Mouse (Mus musculus) mouse embryonic stem cell (cell line): Measurements from ENCODE around the gene Ugt1a5.

Experiments used
- in situ Hi-C, 2 experiments: fragments of 300-500 bp; cut with MboI; formaldehyde crosslinking; loops; 1 replicate in 1 of 2; 3 replicates in 1 of 2; pipeline ENCODE4 v1.14.3; 2019 to 2020; ENCODE audit warnings: low sequenced_read_pairs in 2 of 2, low pct_unique_long_range_greater_than_20kb in 1 of 2, mixed read lengths in 1 of 2; ENCODE audit not compliant: unreplicated experiment in 1 of 2

Ugt1a5 gene

DNA sequence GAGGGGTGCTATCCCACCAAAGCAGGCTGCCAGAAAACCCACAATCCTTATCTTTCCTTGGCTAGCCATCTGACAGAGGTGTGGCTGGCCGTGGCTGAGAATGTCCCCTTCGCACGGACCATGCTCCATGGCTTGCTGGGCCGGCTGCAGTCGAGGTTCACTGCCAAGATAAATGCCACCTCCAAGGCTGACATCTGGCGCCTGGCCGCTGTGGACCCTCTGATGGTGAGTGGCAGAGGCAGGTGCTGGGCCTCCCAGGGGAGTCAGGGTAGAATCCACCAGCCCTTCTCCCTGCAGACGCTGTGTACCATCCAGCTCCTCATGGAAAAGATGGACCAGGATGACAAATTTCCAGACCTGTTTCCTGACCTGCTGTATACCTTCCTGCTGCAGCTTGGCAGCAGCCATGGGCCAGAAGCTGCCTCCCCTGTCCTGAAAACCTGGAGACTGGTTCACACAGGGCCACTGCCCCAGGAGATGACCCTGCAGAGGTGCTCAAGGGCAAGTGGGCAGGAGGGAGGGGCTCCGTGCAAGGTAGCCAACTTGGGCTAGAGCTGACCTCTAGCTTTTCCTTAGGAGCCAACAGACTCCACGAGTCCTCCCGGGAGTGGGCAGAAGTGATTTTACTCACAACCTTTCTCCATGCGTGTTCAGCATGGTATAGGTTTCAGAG, 89.1 kb downstream of the Ugt1a5 start:
- in situ Hi-C loops: no loop called here

DNA sequence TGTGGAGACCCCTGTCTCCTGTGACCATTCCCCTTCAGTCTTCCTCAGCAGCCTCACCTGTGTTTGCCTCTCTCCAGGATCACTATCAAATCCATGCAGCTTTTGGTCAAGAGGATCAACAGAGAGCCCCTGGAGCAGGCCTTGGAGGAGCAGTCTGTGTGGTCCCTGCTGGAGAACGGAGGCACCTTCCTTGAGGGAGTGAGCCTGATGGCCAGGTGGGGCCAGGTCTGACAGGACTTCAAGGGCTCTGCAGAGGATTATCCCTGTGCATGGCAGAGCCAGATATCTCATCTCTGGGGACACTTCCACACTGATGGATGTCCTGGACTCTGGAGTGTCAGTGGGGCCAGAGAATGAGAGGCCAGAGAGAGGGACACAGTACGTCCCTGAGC, 89.7 kb downstream of the Ugt1a5 start:
- in situ Hi-C loops: no loop called here

DNA sequence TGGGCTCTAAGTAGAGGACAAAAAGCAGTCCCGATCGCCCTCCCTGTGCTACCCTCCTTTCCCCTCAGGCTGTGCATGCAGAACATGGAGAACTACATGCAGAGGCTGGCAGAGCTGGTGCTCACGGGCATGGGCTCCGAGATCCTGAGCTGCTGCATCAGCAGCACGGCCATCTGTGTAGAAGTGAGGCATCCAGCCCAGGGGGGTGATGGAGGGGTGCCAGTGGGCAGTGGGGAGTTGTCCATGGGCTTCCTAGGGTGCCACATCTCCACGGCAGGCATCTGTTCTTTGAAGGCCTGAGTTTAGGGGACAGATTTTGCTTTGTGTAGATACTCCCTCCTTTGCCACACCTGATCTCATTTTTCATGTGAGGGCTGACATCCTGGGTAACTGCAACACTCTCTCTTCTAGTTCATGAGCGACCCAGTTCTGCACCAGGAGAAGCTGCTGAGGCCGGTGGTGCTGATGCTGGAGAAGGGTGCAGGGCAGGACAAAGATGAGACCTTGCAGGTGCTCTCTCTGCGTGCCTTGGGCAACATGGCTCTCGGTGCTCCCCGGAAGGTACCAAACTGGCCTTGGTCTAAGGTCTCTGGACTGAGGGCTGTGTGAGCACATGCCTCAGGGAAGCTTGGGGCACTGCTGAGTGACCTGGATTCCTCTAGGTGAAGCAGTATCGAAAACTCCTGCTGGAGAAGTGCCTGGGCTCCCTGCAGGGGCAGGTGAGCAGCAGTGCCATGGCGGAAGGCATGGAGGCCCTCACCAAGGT, 90.4 kb downstream of the Ugt1a5 start:
- in situ Hi-C loops: no loop called here

DNA sequence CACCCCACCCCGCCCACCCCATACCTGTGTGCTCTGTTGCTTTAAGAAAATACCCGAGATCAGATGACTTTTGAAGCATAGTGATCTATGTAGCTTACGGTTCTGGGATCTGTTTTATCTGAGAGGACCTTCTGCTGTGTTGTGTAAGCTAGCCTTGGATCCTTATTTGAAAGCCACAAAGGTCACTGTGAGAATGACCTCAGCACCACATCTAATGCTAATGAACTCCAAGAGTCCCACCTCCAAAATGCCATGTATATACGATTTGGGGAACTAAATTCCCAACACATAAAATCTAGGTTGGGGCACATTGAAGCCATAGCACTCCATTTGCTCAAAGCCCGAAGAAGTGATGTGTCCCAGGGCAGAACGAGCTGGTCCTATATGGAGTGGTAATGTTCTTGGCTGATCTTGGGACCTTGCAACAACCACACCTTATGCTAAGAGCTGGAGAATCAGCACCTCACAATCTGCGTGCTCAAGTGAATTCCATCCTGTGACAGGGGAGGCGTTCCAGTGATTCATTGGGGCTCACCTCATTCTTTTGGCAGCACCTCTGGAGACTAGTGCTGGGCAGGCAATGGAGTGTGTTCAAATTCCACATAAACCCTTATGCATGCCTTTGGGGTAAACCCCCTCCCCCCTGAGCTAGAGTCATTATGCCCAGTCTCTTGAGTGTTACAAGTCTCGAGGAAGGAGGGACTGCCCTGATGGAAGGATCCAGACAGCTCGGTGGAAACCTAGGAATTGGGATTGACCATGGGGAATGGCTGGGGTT, 91.3 kb downstream of the Ugt1a5 start:
- in situ Hi-C loops: no loop called here

DNA sequence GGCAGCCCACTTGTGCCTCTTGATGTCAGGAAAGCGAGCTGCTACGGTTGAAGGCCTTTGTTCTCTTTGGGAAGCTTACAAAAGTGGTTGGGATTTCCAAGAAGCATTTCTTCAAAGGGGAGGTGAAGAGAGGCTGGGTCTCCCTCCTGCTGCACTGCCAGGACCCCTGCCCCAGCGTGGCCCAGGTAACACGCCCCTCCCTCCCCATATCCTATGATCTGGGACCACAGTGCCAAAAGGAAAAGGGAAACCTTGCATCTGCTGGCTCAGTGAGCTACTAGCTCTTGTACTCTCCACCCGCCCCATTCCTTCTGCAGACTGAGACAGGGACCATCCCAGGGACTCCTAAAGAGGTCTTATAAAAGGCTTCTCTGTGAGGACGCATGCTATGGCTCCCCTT, 91.9 kb downstream of the Ugt1a5 start:
- in situ Hi-C loops: no loop called here

DNA sequence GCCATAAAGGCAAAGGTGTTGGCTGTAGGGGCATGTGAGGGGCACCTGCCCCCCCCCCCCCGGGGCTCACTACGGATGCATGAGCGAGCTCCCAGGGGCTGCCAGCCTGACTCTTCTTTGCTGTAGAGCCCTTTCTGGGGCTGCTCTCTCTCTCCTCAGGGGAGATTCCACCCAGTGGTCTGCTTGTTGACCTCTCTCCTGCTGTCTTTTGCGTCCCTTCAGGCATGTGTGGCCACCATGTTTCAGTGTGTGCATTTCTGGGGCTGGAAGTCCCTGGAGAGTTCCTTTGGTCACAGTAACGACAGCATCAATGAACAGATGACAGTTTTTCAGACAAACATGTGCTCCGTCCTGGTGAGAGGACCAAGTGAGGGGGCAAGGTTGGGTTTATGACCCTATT, 92.5 kb downstream of the Ugt1a5 start:
- in situ Hi-C loops: no loop called here

DNA sequence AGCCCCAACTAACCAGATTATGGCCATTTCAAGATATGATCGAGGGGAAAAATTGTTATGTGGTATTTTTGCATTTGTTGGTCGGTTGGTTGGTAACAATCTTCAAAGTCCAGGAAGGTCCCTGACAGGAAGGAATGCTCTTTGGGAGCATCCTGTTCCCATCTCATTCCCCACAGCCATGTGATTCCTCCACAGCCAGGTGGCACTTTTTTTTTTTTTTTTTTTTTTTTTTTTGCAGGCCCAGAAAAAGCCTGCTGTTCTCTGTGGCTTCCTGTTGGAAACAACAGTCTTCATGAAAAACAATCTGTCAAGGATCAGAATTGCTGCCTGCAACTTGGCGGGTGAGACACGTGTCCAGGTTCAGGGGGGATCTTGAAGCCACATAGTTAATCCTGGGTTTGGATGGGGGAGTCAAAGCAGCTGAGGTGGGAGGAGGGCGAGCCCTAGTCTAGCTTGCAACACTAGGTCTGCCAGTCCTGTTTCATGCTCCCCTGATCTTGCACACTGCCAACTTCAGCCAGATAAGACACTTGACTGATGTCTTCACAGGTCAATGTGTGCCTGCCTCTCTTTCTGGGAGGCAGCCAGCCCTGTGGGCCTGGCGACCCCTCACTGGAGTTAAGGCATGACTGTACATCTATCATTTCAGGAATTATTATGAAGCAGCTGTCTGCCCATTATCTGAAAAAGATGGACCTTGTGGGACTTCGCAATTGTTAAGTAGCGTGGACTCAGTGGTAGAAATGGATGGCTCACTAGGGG, 93.2 kb downstream of the Ugt1a5 start:
- in situ Hi-C loops: no loop called here

DNA sequence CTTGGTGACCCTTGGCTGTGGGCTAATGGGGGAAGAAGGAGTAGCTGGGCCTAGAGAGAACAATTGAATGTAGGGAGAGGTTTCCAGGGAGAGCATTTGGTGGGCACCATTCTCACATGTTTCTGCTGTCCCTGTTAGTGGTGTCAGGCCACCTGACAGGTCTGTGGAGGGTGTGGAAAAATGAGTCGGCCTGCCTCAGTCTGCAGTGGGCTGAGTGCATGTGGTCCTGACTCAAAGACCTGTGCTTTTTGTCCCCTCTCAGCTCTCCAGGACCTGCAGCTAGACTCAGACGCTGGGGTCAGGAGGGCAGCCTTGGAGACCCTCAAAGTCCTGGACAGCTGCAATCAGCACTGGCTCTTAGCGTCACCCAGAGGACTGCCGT, 93.8 kb downstream of the Ugt1a5 start:
- in situ Hi-C loops: no loop called here

DNA sequence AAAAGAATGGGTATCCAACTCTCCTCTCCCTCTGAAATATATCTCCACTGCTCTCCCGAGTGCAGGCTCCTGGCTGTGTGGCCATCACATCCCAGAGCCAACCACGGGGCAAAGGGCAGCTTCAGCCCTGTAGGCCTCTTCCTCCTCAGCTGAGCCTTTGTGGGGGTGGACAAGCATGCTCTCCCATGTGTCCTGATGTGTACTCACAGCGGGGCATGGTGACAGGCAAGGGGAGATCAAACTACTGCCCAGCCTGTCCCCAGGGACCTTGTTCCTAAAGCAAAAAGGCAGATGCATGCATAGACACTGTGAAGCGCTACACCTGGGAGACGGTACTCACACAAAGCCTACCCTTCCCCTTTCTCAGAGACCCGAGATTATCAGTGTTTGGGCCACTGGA, 94.3 kb downstream of the Ugt1a5 start:
- in situ Hi-C loops: no loop called here

DNA sequence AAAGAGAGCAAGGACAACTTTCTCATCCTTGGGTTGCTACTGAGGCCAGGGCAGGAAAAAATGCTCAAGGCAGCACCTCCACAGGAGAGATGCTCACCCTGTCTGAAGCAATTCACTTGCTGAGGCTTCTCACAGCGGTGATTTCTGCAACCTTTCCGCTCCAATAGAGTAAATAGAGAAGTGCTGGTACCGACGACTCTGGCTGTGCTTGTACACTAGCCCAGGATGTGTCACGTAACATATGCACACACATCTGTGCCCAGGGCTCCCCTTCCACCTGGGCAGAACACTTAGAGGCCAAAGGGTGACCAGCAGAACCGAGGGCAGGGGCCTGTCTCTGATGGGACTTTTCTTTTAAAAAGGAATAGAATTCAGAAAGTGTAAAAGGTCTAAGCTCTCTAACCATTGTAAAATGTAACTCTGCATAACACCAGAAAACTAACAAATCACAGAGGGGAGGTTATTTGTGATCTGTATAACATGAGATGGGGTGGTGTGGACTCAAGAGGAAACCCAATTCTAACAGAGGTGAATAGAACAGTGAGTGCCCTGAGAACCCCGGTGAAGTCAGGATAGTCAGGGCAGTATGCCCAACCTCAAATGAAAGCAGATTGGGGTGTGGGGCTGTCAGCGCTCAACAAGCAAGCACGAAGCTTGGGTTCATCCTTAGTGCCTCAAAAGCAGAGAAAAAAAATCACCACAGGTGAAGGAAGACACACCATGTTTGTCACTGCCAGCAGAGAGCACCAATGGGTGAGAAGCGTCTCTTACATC, 95.0 kb downstream of the Ugt1a5 start:
- in situ Hi-C loops: no loop called here

DNA sequence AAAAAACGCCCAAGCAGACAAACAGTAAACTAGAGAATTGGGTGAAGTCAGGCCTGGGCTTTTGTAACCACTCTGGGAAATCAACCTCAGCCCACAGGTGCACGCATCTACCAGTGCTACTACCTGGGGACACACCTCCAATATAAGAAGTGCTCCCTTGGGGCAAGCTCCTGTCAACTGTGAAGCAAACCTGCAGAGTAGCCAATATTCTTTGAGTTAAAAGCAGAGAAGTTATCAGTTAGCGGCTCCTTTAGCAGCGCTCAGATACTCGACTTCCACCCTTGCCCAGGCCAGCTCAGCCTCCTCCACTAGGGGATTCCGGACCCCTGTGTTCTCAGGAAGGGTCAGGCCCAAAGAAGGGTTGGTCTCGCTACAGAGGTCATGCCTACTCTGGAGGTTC, 95.9 kb downstream of the Ugt1a5 start:
- in situ Hi-C loops: no loop called here

DNA sequence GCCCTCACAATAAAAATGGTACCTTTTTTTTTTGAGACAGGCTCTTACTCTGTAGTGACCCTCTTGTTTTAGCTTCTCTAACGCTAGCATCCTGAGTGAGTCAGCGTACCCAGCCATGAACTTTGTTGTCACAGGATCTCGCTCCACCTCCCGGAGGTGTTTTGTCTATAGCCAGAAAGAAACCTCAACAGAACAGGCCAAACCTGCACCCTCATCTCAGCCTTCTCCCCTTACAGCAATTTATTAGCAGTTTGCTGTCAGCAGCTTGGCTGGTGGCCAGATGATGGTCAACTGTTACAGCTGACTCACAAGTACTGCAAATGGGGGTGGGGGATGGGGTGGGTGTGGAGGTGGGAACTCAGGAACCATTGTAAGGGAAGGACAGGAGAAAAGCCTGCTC, 96.4 kb downstream of the Ugt1a5 start:
- in situ Hi-C loops: no loop called here

DNA sequence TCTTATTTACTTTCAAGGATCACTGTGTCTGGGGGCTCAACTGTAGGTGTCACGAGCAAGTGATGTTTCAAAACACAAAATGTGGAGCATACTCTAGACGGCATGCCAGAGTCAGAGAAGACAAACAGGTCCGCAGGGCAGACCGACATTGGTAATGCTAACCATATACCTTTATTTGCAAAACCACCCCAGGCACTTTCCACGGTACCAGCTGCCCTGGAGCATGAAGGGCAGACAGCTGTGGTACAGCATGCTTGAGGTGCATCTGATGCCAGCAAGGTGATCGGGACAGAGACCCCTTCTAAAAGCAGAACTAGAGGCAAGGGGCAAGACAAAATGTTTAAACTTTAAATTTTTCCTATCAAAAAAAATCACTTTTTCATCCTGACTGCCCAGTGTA, 97.1 kb downstream of the Ugt1a5 start:
- in situ Hi-C loops: no loop called here

DNA sequence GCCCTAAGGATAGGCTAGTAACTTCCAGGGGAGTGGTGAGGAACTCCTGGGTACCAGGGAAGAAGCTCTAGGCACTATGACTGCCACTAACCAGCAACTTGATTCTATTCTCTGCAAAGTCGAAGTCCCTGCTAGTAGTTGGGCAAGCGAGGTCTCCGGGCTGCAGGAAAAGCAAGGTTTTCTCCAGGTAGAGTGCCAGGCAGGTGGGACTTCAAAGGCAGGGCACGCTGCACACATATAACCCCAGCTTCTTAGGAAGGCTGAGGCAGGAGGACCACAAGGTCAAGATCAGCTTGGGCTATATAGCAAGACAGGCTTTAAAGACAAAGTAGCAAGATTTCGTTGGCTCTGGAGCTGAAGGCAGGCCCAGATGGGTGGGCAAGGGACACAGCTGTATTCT, 98.0 kb downstream of the Ugt1a5 start:
- in situ Hi-C loops: no loop called here

DNA sequence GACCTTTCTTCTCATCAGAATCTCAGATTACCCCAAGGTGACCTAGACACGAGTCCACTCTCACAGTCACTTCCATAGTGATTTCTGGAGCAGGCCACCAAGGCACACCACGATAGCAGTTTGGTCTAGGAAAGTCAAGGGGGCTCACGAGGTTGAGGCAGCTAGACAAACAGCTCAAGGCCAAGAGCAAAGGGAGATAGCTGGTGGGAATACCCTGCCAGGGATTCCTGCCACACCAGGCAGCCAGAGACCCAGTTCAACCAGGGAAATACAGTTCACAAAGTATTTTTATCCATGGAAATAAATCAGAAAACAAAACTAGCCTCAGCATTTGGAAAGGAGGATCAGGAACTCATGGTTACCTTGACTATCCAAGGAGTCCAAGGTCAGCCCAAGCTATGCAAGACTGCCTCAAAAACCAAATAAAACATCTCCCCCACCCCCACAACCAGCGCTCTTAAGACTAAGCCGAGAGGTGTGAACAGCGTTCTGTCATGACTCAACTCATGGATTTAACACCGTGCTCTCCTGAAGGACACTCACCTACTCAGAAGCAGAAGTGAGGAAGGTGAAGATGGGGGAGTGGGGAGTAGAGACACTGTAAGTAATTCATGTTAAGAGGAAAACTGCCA, 98.5 kb downstream of the Ugt1a5 start:
- in situ Hi-C loops: no loop called here

DNA sequence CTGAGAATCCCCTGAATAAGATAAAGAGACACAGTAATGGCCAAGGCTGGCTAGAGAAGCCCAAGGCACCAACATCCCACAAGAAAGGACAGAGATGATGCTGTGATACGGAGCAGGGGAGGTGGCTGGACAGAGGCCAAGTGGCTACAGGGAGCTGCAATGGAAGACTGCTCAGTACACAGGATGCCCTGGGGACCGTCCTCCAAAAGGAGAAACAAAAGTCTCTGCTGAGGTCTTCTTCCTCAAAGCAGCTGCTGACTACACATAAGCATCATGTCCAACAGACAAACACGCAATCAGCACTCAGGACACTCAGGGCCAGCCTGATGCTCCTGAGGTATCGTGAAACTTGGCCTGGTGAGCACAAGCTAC, 99.0 kb downstream of the Ugt1a5 start:
- in situ Hi-C loops: no loop called here

DNA sequence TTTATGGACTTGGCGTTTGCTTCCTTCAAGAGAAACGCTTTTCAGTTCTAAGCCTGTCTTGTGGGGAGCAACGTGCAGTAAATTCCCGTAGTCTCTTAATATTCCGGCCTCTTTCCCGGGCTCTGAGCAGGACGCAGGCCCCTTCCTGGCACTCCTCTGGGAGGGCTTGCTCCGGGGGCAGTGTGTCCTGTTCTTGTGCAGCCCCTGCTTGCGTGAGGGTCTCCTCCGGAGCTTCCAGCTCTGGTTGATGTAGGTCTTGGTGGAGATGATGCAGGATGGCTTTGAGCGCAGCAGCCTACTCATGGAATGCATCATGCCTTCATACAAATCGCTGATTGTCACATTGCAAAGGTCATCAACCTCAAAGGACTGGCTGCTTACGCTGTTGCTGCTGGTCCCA, 100.3 kb downstream of the Ugt1a5 start:
- in situ Hi-C loops: no loop called here

DNA sequence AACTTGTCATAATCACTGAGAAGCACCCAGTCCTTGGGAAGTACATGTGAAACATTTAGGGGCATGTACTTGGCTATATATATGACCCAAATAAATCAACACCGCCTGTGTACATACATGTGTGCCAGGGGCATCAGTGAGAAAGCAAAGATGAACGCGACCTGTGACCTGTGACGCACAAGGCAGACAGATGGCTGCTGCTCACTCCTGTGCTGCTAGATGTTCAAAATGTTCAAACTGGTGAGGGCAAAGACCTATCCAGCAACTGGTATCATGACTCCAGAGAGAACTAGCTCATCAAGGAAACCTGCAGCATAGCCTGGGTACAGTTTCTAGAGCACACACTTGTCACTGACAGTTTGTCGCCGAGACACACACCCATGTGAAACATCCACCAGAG, 101.7 kb downstream of the Ugt1a5 start:
- in situ Hi-C loops: no loop called here
